Mouse (Mus musculus) hindbrain, embryonic 12.5 days (tissue): ENCODE data around the gene Gemin4. TPM values are rescaled to one million over a fixed set of nuclear protein-coding genes. Genes with fewer than 3 reads are reported as not detected.
"Not testable (repeated sequence)": the region's sequence is repeated elsewhere in the genome, so short reads cannot be mapped to it uniquely, and the experiment has no call there.

Experiments used
- ATAC-seq: fragments of 200-750 bp; cut with Nextera tagmentation; 2 replicates; pipeline ENCODE4 v1.8.0; 2017; ENCODE audit warnings: moderate TSS enrichment; ENCODE audit not compliant: low FRiP score
- H3K27ac ChIP-seq: fragments of 300-500 bp; sonication (generic); 2 replicates; pipeline ENCODE4 v1.5.1; 2016; ENCODE audit warnings: mild to moderate bottlenecking
- H3K27me3 ChIP-seq: fragments of 300-500 bp; sonication (generic); 2 replicates; pipeline ENCODE4 v1.6.1; 2016; ENCODE audit warnings: mild to moderate bottlenecking
- H3K36me3 ChIP-seq: fragments of 300-500 bp; sonication (generic); 2 replicates; pipeline ENCODE4 v1.6.1; 2016; ENCODE audit warnings: mild to moderate bottlenecking
- H3K4me1 ChIP-seq: fragments of 300-500 bp; sonication (generic); 2 replicates; pipeline ENCODE4 v1.6.1; 2016
- H3K4me2 ChIP-seq: fragments of 300-500 bp; sonication (generic); replicated peaks from 2 replicates; pipeline ENCODE4 v1.6.1; 2016; ENCODE audit warnings: mild to moderate bottlenecking
- H3K4me3 ChIP-seq: fragments of 300-500 bp; sonication (generic); 2 replicates; pipeline ENCODE4 v1.5.1; 2016; ENCODE audit warnings: mild to moderate bottlenecking
- H3K9ac ChIP-seq: fragments of 300-500 bp; sonication (generic); 2 replicates; pipeline ENCODE4 v1.6.1; 2016; ENCODE audit warnings: mild to moderate bottlenecking, moderate library complexity
- H3K9me3 ChIP-seq: fragments of 300-500 bp; sonication (generic); replicated peaks from 2 replicates; pipeline ENCODE4 v1.6.1; 2016; ENCODE audit warnings: mild to moderate bottlenecking
- WGBS: fragments of 180-500 bp; shearing (Covaris S2); methylation state at CpG from one replicate; pipeline ENCODE4 v1.1.7; 2016; 5-methylcytosine and 5-hydroxymethylcytosine counted together
- polyA plus RNA-seq: library from polyadenylated mRNA; unstranded; fragments of >200 nt; fragmentation: Nextera tagmentation; extraction: Ambion mirVana; gene quantifications from 2 replicates; pipeline ENCODE4 v1.2.1, GENCODE M21; 2016

Gemin4 gene
- polyA plus RNA-seq, 1 experiment from 2014 or later: 27.5 TPM

GRCm38 (mm10) chr11:76211595-76211994 is 5.9 kb downstream of the Gemin4 start:
- not testable (repeated sequence) for H3K4me1 ChIP-seq, H3K27me3 ChIP-seq, H3K9ac ChIP-seq, H3K9me3 ChIP-seq, ATAC-seq, H3K27ac ChIP-seq, H3K4me3 ChIP-seq, H3K4me2 ChIP-seq
- peaks cover 66% of the 10 kb centered on the region for H3K36me3 ChIP-seq
- whole genome bisulfite sequencing: 95% methylated on average over 5 of the region's 6 CpGs

DNA sequence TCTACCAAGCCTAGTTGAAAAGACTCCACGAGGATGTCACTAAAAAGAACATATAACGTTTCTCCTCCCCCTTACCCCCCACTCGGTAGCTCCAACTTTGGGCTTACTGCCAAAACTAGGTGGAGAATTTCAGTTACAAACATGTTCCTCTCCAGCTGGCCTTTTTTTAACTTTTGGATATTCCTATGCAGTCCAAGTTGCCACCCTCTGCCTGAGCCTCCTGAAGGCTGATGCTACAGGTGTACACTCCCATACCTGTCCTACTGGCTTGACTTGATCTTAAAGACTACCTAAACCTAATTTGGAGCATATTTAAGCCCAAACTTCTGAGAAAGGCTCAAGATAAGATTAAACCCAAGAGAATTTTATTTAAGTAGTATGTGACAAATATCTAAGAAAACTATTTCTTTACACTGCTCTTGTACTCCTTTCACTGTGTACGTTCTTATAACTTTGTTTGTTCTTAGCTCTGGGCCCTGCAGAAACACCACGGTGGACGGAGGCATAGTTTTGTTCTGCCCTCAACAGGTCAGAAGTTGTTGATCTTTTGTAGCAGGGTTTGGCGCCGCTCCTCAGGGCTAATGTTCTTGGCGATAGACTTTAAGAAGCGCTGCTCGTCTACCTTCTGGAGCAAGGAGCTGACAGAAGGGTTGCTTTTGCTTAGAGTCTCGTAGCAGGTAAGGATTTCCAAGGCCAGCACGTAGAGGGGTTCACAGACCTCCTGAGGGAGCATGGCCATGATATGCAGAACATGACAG is 7.1 kb downstream of the Gemin4 start:
- H3K36me3 ChIP-seq: peaks cover 77% of the 10 kb centered on the region

GRCm38 (mm10) chr11:76206793-76207192 is 10.7 kb downstream of the Gemin4 start:
- H3K27ac ChIP-seq: no peak overlapping the region
- no peaks in the 10 kb centered on the region for H3K27me3 ChIP-seq
- no peak for ATAC-seq
- H3K4me2 ChIP-seq: no peak overlapping the region
- peaks cover 9% of the 10 kb centered on the region for H3K4me1 ChIP-seq
- 92% methylated on average over 5 of the region's 5 CpGs for WGBS
- H3K36me3 ChIP-seq: peaks cover 63% of the 10 kb centered on the region
- no peak overlapping the region for H3K9ac ChIP-seq
- no peaks in the 10 kb centered on the region for H3K9me3 ChIP-seq
- H3K4me3 ChIP-seq: no peak overlapping the region

More for the DNA sequence above, 7.1 kb downstream of the Gemin4 start:
- no peaks in the 10 kb centered on the region for H3K4me1 ChIP-seq
- H3K4me2 ChIP-seq: no peak overlapping the region
- no peak overlapping the region for H3K27ac ChIP-seq
- H3K4me3 ChIP-seq: no peak overlapping the region
- H3K9ac ChIP-seq: no peak overlapping the region
- ATAC-seq: no peak
- H3K9me3 ChIP-seq: no peaks in the 10 kb centered on the region
- H3K27me3 ChIP-seq: no peaks in the 10 kb centered on the region
- WGBS: 91% methylated on average over 13 of the region's 13 CpGs

DNA sequence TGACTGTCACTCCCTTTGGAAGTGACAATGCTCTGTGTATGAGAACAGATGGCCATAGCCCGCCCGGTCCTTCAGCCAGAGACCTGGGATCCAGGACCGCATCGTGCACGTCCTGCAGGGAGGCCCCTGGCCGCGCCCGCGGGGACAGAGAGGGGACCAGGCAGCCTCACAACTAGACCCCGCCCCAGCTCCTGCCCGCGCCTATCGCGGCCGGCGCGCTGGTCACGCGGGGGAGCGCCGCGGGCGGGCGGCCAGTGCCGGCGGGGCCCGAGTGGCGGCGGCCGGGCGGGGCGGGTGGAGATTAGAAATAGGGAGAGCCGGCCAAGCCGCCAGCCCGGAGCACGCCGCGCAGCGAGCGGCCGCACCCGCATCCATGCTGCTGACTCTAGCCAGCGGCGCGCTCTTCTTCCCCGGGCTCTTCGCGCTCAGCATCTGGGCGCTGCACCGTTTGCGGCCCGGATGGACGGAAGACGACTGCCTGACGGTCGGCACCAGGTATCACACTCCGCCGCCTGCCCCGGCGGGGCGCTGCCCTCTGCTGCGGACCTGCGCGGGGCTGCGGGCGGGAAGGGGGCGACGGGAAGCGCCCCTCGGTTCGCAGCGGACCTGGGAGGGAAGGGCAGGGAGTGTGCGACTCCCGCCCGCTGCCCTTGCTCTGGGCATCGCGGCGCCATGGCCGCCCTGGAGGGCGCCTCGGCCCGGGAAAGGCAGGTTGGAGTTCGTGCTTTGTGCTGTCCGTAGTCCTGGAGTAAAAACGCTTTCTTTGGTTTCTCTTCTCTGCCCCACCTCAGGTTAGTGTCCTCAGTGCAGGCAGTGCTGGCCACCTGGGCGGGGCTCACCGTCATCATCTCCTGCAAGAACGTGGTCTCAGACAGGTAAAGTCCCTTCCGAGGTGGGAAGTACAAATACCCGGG is 15.4 kb downstream of the Gemin4 start:
- Histone ChIP-seq H3K9ac (peak overlapping the region; percentile 95), H3K4me1 (peaks cover 13% of the 10 kb centered on the region), H3K27me3 (no peaks in the 10 kb centered on the region), H3K36me3 (peaks cover 24% of the 10 kb centered on the region), H3K4me3 (peak overlapping the region; percentile 92), H3K27ac (peak overlapping the region; percentile 89), H3K9me3 (no peaks in the 10 kb centered on the region), H3K4me2 (peak overlapping the region; percentile 84)
- peak; percentile 97 for ATAC-seq
- 1% methylated on average over 66 of the region's 90 CpGs for WGBS

GRCm38 (mm10) chr11:76196977-76197469 is 20.4 kb downstream of the Gemin4 start:
- no peaks in the 10 kb centered on the region for H3K9me3 ChIP-seq
- WGBS: 59% methylated on average over 8 of the region's 8 CpGs
- H3K9ac ChIP-seq: no peak overlapping the region
- H3K36me3 ChIP-seq: no peaks in the 10 kb centered on the region
- no peak overlapping the region for H3K4me2 ChIP-seq
- no peak for ATAC-seq
- H3K27me3 ChIP-seq: no peaks in the 10 kb centered on the region
- no peak overlapping the region for H3K27ac ChIP-seq
- H3K4me3 ChIP-seq: no peak overlapping the region
- peaks cover 4% of the 10 kb centered on the region; the same call in 1 of the 2 replicates for H3K4me1 ChIP-seq

GRCm38 (mm10) chr11:76196275-76196976 is 21.0 kb downstream of the Gemin4 start:
- H3K27ac ChIP-seq: no peak overlapping the region
- no peak overlapping the region for H3K4me2 ChIP-seq
- no peak for ATAC-seq
- H3K4me3 ChIP-seq: no peak overlapping the region
- H3K36me3 ChIP-seq: no peaks in the 10 kb centered on the region
- H3K4me1 ChIP-seq: peaks cover under 1% of the 10 kb centered on the region; the same call in 1 of the 2 replicates
- H3K9ac ChIP-seq: no peak overlapping the region
- no peaks in the 10 kb centered on the region for H3K27me3 ChIP-seq
- 65% methylated on average over 8 of the region's 8 CpGs for WGBS
- H3K9me3 ChIP-seq: no peaks in the 10 kb centered on the region

- no peak for ATAC-seq
- 88% methylated on average over 6 of the region's 6 CpGs for WGBS
- no peaks in the 10 kb centered on the region for H3K4me1 ChIP-seq
Observed at GRCm38 (mm10) chr11:76186908-76187307, 30.6 kb downstream of the Gemin4 start.

GRCm38 (mm10) chr11:76183745-76184144 is 33.7 kb downstream of the Gemin4 start:
- Histone ChIP-seq H3K27me3 (no peaks in the 10 kb centered on the region), H3K4me1 (peaks cover 7% of the 10 kb centered on the region), H3K4me2 (no peak overlapping the region), H3K36me3 (no peaks in the 10 kb centered on the region), H3K4me3 (no peak overlapping the region), H3K9ac (no peak overlapping the region), H3K9me3 (no peaks in the 10 kb centered on the region), H3K27ac (no peak overlapping the region)
- ATAC-seq: no peak
- WGBS: 89% methylated on average over 4 of the region's 4 CpGs

More at GRCm38 (mm10) chr11:76186908-76187307, 30.6 kb downstream of the Gemin4 start:
- Histone ChIP-seq H3K9ac (no peak overlapping the region), H3K4me2 (no peak overlapping the region), H3K36me3 (no peaks in the 10 kb centered on the region), H3K4me3 (no peak overlapping the region), H3K27me3 (peaks cover 2% of the 10 kb centered on the region; the same call in 1 of the 2 replicates), H3K27ac (no peak overlapping the region), H3K9me3 (no peaks in the 10 kb centered on the region)

GRCm38 (mm10) chr11:76180146-76180540 is 37.3 kb downstream of the Gemin4 start:
- H3K27ac ChIP-seq: no peak overlapping the region
- 0 out of 2 replicates have a peak, but pooled peaks have one; percentile 19 for ATAC-seq
- 0 out of 2 replicates have a peak, but pooled peaks cover 3% of the 10 kb centered on the region for H3K36me3 ChIP-seq

DNA sequence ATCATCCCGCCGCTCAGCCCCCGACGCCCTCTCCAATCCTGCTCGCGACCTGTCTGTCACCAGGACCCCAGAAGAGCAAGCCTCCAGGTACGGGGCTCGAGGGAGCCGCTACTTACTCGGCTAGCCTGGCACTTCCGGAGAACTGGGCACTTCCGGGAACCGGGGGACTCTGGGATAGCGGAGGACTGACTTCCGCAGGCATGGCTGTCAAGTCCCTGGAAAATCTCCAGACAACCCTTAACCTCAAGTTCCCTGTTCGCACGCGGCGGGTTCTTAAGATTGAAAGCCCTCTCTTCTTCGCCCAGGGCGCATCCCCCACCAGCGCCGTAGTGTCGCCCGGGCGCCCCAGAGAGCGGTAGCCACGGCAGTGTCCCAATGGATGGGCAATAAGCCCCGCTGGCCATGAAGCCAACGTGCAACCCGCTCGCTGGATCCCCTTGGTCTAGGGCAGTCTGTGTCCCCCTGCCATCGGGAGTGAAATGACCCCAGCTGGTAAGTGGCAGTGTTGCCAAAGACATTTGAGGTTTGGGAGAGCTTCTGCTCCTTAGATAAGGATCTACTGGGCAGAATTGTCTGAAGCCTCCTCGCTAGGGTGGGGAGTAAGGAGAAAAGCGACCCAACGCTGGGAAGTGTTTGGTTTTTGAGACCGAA is 37.8 kb downstream of the Gemin4 start, which contains the start of the genes Vps53 and Fam57a:
Gene Vps53 (minus strand): TSS at position 153 of the 651 bp plus-strand sequence.
Gene Fam57a (plus strand): TSS at position 177 of the 651 bp plus-strand sequence.
- Histone ChIP-seq H3K36me3 (0 out of 2 replicates have a peak, but pooled peaks cover 3% of the 10 kb centered on the region), H3K27ac (peak within 1 kb of the TSS; percentile 79), H3K4me1 (peaks cover 13% of the 10 kb centered on the region), H3K27me3 (no peaks in the 10 kb centered on the region), H3K4me2 (peak within 1 kb of the TSS; percentile 95), H3K4me3 (peak within 1 kb of the TSS; percentile 87), H3K9ac (peak within 1 kb of the TSS; percentile 77), H3K9me3 (no peaks in the 10 kb centered on the region)
- ATAC-seq: peak; percentile 93
- WGBS: under 1% methylated on average over 37 of the region's 37 CpGs

More at GRCm38 (mm10) chr11:76180146-76180540, 37.3 kb downstream of the Gemin4 start:
- H3K9ac ChIP-seq: peak overlapping the region; percentile 77
- no peaks in the 10 kb centered on the region for H3K27me3 ChIP-seq
- peak overlapping the region; percentile 87 for H3K4me3 ChIP-seq
- 20% methylated on average over 7 of the region's 7 CpGs for WGBS
- no peaks in the 10 kb centered on the region for H3K9me3 ChIP-seq
- peak overlapping the region; percentile 95 for H3K4me2 ChIP-seq
- H3K4me1 ChIP-seq: peaks cover 13% of the 10 kb centered on the region
